Mouse (Mus musculus): ENCODE data around the gene Dgkq.

Dgkq gene

DNA sequence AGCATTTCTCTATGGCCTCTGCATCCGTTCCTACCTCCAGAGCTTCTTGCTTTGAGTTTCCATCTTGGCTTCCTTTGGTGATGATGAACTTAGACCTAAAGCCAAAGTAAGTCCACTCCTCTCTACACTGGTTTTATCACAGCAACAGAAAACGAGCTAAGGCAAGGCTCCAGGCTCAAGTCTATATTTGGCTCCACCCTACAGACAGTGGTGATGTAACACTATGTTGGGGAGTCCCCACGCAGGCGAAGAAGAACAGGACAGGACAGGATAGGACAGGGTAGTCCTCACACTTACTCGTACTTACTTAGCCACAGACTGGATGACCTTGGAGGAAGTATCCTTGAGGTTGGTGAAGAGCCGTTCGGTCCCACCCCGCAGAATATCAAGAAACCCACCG is 66.9 kb downstream of the Dgkq start:
- DNase-seq (ENCODE audit: low spot score in 2 of 2) = no peak

DNA sequence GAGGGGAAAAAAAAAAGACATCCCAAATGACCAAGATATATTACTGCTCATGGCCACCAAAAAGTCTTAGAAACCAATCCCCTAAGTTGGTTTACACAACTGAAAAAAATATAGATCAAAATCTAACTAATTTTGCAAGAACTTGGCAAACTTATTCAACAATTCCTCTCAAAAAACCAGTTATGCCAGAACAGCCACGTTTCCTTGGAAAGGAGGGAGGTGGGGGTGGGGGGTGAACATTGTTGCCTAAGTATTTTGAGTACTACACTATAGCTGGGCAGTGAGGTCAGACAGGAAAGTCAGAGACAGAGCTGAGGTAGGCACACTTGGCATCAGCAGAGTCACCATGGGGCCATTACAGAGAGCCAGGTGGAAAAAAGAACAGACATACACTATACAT is 69.5 kb downstream of the Dgkq start:
- DNase-seq (ENCODE audit: low spot score in 2 of 2) = no peak

Data from urinary bladder, postnatal 4 days (tissue).